Mouse (Mus musculus) E14TG2a.4 (cell line): ENCODE data around the gene Tpi1.
"Not testable (repeated sequence)": the region's sequence is repeated elsewhere in the genome, so short reads cannot be mapped to it uniquely, and the experiment has no call there.

ENCODE experiments used
- H3K27me3 ChIP-seq: 2 replicates; pipeline ENCODE4 v1.6.1; 2014; ENCODE audit warnings: low read length, control low read depth; ENCODE audit not compliant: insufficient read depth
- H3K36me3 ChIP-seq: 2 replicates; pipeline ENCODE4 v1.6.1; 2014; ENCODE audit warnings: low read length, control low read depth; ENCODE audit not compliant: insufficient read depth
- H3K4me1 ChIP-seq: replicated peaks from 2 replicates; pipeline ENCODE4 v1.6.1; 2014; ENCODE audit warnings: low read depth, low read length, control low read depth
- H3K4me3 ChIP-seq: replicated peaks from 2 replicates; pipeline ENCODE4 v1.5.1; 2014; ENCODE audit warnings: mild to moderate bottlenecking, low read length
- H3K9me3 ChIP-seq: 2 replicates; pipeline ENCODE4 v1.6.1; 2014; ENCODE audit warnings: low read length, control low read depth
- CTCF ChIP-seq: conservative IDR thresholded peaks from 2 replicates; pipeline ENCODE4 v1.5.1; 2014; ENCODE audit warnings: low read length
- NANOG ChIP-seq: IDR thresholded peaks from 2 replicates; pipeline ENCODE4 v1.6.1; 2014; ENCODE audit warnings: borderline replicate concordance, low read length, mixed read lengths
- POU5F1 ChIP-seq: IDR thresholded peaks from 2 replicates; pipeline ENCODE4 v1.6.1; 2014; ENCODE audit warnings: low read length, borderline replicate concordance

Gene Tpi1

GRCm38 (mm10) chr6:124807986-124808357 is 6.1 kb downstream of the Tpi1 start:
- TF ChIP-seq NANOG (no peak), CTCF (no peak), POU5F1 (no peak)
- H3K9me3 ChIP-seq = no peaks in the 10 kb centered on the region
- H3K36me3 ChIP-seq = peaks cover 38% of the 10 kb centered on the region
- 0 out of 2 replicates have a peak overlapping the region, but pooled peaks have one; percentile 83 for H3K4me3 ChIP-seq
- H3K27me3 ChIP-seq = no peaks in the 10 kb centered on the region
- peaks cover 86% of the 10 kb centered on the region for H3K4me1 ChIP-seq

GRCm38 (mm10) chr6:124807366-124807765 is 6.7 kb downstream of the Tpi1 start:
- Histone ChIP-seq H3K36me3 (peaks cover 32% of the 10 kb centered on the region), H3K27me3 (no peaks in the 10 kb centered on the region), H3K4me1 (peaks cover 83% of the 10 kb centered on the region), H3K4me3 (no peak overlapping the region), H3K9me3 (no peaks in the 10 kb centered on the region)
- TF ChIP-seq NANOG (no peak), POU5F1 (no peak), CTCF (no peak)

GRCm38 (mm10) chr6:124806446-124807140 is 7.5 kb downstream of the Tpi1 start:
- H3K27me3 ChIP-seq = no peaks in the 10 kb centered on the region
- H3K36me3 ChIP-seq = peaks cover 24% of the 10 kb centered on the region
- no peaks in the 10 kb centered on the region for H3K9me3 ChIP-seq
- peak overlapping the region; percentile 75 for H3K4me3 ChIP-seq
- TF ChIP-seq NANOG = no peak
- TF ChIP-seq POU5F1 = no peak
- no peak for TF ChIP-seq CTCF
- peaks cover 75% of the 10 kb centered on the region for H3K4me1 ChIP-seq

- H3K4me1 ChIP-seq = peaks cover 66% of the 10 kb centered on the region
- H3K4me3 ChIP-seq = peak overlapping the region; percentile 75
- H3K36me3 ChIP-seq = peaks cover 15% of the 10 kb centered on the region
- H3K27me3 ChIP-seq = no peaks in the 10 kb centered on the region
- TF ChIP-seq CTCF = peak; percentile 14; the same call in 1 of the 2 replicates
- no peak for TF ChIP-seq NANOG
- no peaks in the 10 kb centered on the region for H3K9me3 ChIP-seq
Measured at GRCm38 (mm10) chr6:124805341-124806321, 8.5 kb downstream of the Tpi1 start.

DNA sequence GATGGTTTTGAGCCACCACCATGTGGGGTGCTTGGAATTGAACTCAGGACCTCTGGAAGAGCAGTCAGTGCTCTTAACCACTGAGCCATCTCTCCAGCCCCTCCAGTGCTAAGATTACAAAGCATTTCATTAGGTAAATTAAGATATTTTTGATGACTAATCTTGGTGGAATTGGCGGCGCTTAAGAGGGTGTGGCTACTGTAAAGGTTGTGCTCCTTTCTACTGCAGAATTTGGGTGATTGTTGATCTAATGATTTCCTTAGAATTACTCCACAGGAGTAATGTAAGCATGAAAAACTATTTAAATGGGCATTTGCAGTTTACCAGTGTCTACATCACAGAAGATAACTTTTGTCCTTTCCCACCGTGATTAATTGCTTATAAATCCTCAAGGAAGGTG is 9.8 kb downstream of the Tpi1 start:
- Histone ChIP-seq H3K4me3 (peak overlapping the region; percentile 75; the same call in 1 of the 2 replicates), H3K9me3 (no peaks in the 10 kb centered on the region), H3K36me3 (peaks cover 2% of the 10 kb centered on the region), H3K27me3 (no peaks in the 10 kb centered on the region), H3K4me1 (peaks cover 53% of the 10 kb centered on the region)
- TF ChIP-seq CTCF (no peak), POU5F1 (no peak), NANOG (peak; percentile 87)

DNA sequence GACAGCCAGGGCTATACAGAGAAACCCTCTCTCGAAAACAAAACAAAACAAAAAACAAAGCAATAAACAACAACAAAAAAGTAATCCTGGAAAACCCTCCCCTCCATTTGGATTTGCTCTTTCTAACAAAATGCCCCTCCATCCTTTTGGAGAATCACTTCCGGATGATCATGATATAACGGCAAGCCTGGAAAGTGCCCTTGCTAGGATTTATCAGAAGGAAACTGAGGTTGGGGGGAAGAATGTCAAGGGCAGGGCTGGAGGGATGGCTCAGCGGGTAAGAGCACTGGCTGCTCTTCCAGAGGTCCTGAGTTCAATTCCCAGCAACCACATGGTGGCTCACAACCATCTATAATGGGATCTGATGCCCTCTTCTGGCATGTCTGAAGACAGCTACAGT is 10.4 kb downstream of the Tpi1 start:
- H3K27me3 ChIP-seq, H3K9me3 ChIP-seq, H3K36me3 ChIP-seq: not testable (repeated sequence)
- H3K4me1 ChIP-seq = peaks cover 47% of the 10 kb centered on the region
- peak overlapping the region; percentile 74 for H3K4me3 ChIP-seq

- Histone ChIP-seq H3K4me3 (peak overlapping the region; percentile 74), H3K36me3 (no peaks in the 10 kb centered on the region; the same call in 1 of the 2 replicates), H3K4me1 (peaks cover 44% of the 10 kb centered on the region), H3K9me3 (no peaks in the 10 kb centered on the region), H3K27me3 (no peaks in the 10 kb centered on the region)
- TF ChIP-seq POU5F1 (no peak), NANOG (no peak), CTCF (peak; percentile 27)
Measured at GRCm38 (mm10) chr6:124803061-124803460, 11.0 kb downstream of the Tpi1 start.

GRCm38 (mm10) chr6:124802400-124802799 is 11.7 kb downstream of the Tpi1 start:
- H3K9me3 ChIP-seq, H3K36me3 ChIP-seq, H3K27me3 ChIP-seq: not testable (repeated sequence)
- Histone ChIP-seq H3K4me3 (peak overlapping the region; percentile 74), H3K4me1 (peaks cover 38% of the 10 kb centered on the region)

DNA sequence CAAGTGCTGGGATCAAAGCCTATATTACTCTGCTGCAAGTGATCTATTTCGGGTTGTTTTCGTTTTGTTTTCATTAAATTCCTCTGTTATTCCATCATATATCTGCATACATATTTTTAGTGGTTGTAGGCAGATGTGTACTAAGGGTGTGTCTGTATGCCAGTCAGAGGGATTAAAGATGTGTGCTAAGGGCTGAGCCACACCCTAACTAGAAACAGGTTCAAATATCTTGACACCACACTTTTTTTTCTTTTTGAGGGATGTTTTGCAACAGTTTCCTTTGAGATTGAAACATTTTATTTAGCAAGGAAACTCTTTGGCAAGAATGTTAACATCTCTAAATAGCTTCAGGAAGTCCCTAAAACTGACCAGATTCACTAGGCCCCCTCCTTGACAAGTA is 17.9 kb downstream of the Tpi1 start:
- Histone ChIP-seq H3K9me3 (peaks cover 3% of the 10 kb centered on the region; the same call in 1 of the 2 replicates), H3K4me3 (no peak overlapping the region), H3K27me3 (no peaks in the 10 kb centered on the region), H3K4me1 (peaks cover 17% of the 10 kb centered on the region), H3K36me3 (peaks cover 11% of the 10 kb centered on the region)
- TF ChIP-seq POU5F1 = no peak
- TF ChIP-seq CTCF = no peak
- TF ChIP-seq NANOG = no peak
